Mouse (Mus musculus): Measurements from ENCODE around the gene Gpcpd1. TPM values are rescaled to one million over a fixed set of nuclear protein-coding genes. Genes with fewer than 3 reads are reported as not detected.

Gpcpd1 gene
- polyA plus RNA-seq (2015; fragmentation: Nextera tagmentation; extraction: Ambion mirVana): 25.4 and 28.8 TPM in 2 replicates

GRCm38 (mm10) chr2:132587240-132587779 lies at the start of gene Gpcpd1:
Gene Gpcpd1 (minus strand): TSS chr2:132587729.
- 89% methylated on average over 7 of the region's 7 CpGs for WGBS
- Histone ChIP-seq H3K4me3 (ENCODE audit: low read length) (no peak within 1 kb of the TSS), H3K4me1 (ENCODE audit: control insufficient read depth, insufficient read depth, low read length) (peaks cover 18% of the 10 kb centered on the region), H3K9me3 (replicated peaks; ENCODE audit: control insufficient read depth, low read length) (no peaks in the 10 kb centered on the region), H3K27ac (ENCODE audit: low read length) (no peak within 1 kb of the TSS), H3K9ac (ENCODE audit: low read length) (no peak within 1 kb of the TSS), H3K27me3 (ENCODE audit: control insufficient read depth, insufficient read depth, low read length) (no peaks in the 10 kb centered on the region), H3K4me2 (ENCODE audit: low read depth, low read length) (no peak within 1 kb of the TSS), H3K36me3 (ENCODE audit: control insufficient read depth, insufficient read depth) (no peaks in the 10 kb centered on the region)
- no peak for ATAC-seq (replicated peaks; ENCODE audit: extremely low read depth, insufficient read depth, low FRiP score)

DNA sequence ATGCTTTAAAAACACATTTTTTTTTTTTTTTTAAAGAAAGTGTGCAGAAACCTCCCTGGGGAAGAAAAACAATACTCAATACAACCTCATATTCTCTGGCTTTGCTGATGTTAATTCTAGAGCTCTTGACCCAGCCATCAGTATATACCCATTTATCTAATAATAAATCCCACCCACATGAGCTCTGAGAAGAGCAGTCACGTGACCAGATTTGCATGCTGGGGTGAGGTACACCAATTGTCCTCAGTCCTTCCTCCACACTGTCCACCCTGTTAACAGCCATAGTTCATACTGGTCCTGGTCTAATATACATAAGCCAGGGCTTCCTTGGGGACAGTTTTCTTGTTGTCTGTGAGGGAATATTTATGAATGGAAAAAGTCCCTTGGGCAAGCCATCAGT lies 49.0 kb upstream of the Gpcpd1 start:
- Histone ChIP-seq H3K4me1 (ENCODE audit: control insufficient read depth, insufficient read depth, low read length) (peaks cover 7% of the 10 kb centered on the region; the same call in 1 of the 2 replicates), H3K4me2 (ENCODE audit: low read depth, low read length) (no peak overlapping the region), H3K27me3 (ENCODE audit: control insufficient read depth, insufficient read depth, low read length) (no peaks in the 10 kb centered on the region), H3K9ac (ENCODE audit: low read length) (no peak overlapping the region), H3K36me3 (ENCODE audit: control insufficient read depth, insufficient read depth) (no peaks in the 10 kb centered on the region), H3K4me3 (ENCODE audit: low read length) (no peak overlapping the region), H3K27ac (ENCODE audit: low read length) (no peak overlapping the region), H3K9me3 (replicated peaks; ENCODE audit: control insufficient read depth, low read length) (no peaks in the 10 kb centered on the region)
- no peak for ATAC-seq (replicated peaks; ENCODE audit: extremely low read depth, insufficient read depth, low FRiP score)
- WGBS: 79% methylated on average over 1 of the region's 1 CpGs

DNA sequence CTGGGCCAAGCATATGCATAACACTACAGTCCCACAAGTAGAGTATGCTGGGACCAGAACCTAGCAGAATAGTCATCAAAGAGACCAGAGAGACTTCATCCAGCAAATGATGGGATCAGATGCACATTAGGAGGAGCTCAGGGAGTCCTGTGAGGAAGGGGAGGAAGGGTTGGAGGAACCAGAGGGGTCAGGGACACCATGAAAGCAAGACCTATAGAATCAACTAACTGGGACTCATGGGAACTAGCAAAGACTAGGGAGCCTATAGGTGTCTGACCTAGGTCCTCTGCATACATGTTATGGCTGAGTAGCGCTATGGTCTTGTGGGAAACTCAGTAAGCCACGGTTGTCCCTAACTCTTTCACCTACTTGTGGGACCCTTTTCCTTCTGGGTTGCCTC lies 41.1 kb upstream of the Gpcpd1 start:
- Histone ChIP-seq H3K9me3 (replicated peaks; ENCODE audit: control insufficient read depth, low read length) (no peaks in the 10 kb centered on the region), H3K4me1 (ENCODE audit: control insufficient read depth, insufficient read depth, low read length) (no peaks in the 10 kb centered on the region), H3K36me3 (ENCODE audit: control insufficient read depth, insufficient read depth) (no peaks in the 10 kb centered on the region), H3K4me2 (ENCODE audit: low read depth, low read length) (no peak overlapping the region), H3K4me3 (ENCODE audit: low read length) (no peak overlapping the region), H3K27ac (ENCODE audit: low read length) (no peak overlapping the region), H3K9ac (ENCODE audit: low read length) (no peak overlapping the region), H3K27me3 (ENCODE audit: control insufficient read depth, insufficient read depth, low read length) (no peaks in the 10 kb centered on the region)
- no peak for ATAC-seq (replicated peaks; ENCODE audit: extremely low read depth, insufficient read depth, low FRiP score)
- WGBS: 88% methylated on average over 2 of the region's 2 CpGs

DNA sequence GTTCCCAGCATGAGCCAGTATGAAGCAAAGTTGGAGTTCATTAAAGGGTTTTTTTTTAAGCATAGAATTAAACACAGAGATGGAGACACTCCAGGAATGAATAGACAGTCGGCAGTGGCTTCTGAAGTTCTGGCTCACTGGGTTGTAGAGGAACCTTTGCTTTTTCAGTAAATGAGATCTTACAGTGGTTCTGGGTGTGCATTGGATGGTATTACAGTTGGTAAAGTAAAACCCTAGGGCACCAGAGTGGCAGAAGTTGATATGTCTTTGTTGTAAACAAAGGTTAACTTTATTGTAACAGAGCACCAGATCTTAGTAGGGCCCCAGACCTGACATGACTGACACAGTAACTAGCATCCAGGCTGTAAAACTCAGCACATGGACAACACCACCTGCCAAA lies 35.6 kb upstream of the Gpcpd1 start:
- no peaks in the 10 kb centered on the region for H3K4me1 ChIP-seq (ENCODE audit: control insufficient read depth, insufficient read depth, low read length)
- H3K9ac ChIP-seq (ENCODE audit: low read length): no peak overlapping the region
- WGBS: 76% methylated on average over 1 of the region's 1 CpGs
- no peak overlapping the region for H3K4me3 ChIP-seq (ENCODE audit: low read length)
- no peaks in the 10 kb centered on the region for H3K36me3 ChIP-seq (ENCODE audit: control insufficient read depth, insufficient read depth)
- H3K27ac ChIP-seq (ENCODE audit: low read length): no peak overlapping the region
- no peak for ATAC-seq (replicated peaks; ENCODE audit: extremely low read depth, insufficient read depth, low FRiP score)
- no peak overlapping the region for H3K4me2 ChIP-seq (ENCODE audit: low read depth, low read length)
- no peaks in the 10 kb centered on the region for H3K9me3 ChIP-seq (replicated peaks; ENCODE audit: control insufficient read depth, low read length)
- no peaks in the 10 kb centered on the region for H3K27me3 ChIP-seq (ENCODE audit: control insufficient read depth, insufficient read depth, low read length)

DNA sequence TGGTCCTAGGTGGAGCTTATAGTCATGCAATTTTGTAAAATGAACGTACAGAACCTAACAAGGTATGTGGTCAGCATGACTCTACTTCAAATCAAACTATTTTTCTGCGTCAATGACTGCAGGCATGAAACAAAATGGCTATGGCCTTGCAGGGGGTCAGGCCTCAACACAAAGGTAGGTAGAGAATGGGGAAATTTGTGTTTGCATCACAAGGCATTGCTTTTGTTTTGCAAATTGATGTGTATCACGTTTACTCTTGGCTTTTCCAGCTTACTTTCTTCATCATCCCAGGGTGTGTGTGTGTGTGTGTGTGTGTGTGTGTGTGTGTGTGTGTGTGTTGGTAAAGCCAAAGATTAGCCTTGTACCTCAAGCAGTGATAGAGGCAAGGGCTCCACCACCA lies 30.2 kb upstream of the Gpcpd1 start:
- Histone ChIP-seq H3K9me3 (replicated peaks; ENCODE audit: control insufficient read depth, low read length) (no peaks in the 10 kb centered on the region), H3K4me3 (ENCODE audit: low read length) (no peak overlapping the region), H3K36me3 (ENCODE audit: control insufficient read depth, insufficient read depth) (no peaks in the 10 kb centered on the region), H3K4me2 (ENCODE audit: low read depth, low read length) (no peak overlapping the region), H3K4me1 (ENCODE audit: control insufficient read depth, insufficient read depth, low read length) (no peaks in the 10 kb centered on the region), H3K9ac (ENCODE audit: low read length) (no peak overlapping the region), H3K27ac (ENCODE audit: low read length) (no peak overlapping the region), H3K27me3 (ENCODE audit: control insufficient read depth, insufficient read depth, low read length) (no peaks in the 10 kb centered on the region)
- ATAC-seq (replicated peaks; ENCODE audit: extremely low read depth, insufficient read depth, low FRiP score): no peak
- WGBS: 66% methylated on average over 3 of the region's 3 CpGs

DNA sequence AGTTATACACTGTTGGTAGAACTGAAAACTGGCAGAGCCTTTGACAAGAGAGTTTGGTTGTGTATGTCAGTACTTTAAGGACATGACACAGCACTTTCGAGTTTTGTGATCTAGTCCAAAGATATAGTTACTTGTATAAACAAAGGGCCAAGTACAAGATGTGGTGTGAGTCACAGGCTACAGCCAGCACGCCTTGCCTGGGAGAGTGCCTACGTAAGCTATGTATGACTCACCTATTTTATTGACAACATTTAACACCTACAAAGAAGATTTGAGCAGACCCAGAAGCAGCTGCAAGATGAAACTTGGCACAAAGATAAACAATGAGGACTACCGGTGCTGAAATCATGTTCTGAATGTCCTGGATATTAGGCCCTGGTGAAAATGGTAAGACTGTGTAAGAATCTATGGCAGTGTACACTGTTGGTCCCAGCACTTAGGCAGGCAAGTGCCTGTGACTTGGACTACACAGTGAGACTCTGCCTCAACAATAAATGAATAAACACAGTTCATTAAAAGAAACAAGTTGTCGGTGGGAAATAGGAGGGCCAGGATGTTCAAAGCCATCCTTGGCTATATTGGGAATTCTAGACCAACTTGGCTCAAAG lies 26.2 kb upstream of the Gpcpd1 start:
- WGBS: 49% methylated on average over 5 of the region's 5 CpGs
- Histone ChIP-seq H3K27me3 (ENCODE audit: control insufficient read depth, insufficient read depth, low read length) (no peaks in the 10 kb centered on the region), H3K4me3 (ENCODE audit: low read length) (no peak overlapping the region), H3K9me3 (replicated peaks; ENCODE audit: control insufficient read depth, low read length) (0 out of 2 replicates have a peak, but pooled peaks cover 2% of the 10 kb centered on the region), H3K27ac (ENCODE audit: low read length) (no peak overlapping the region), H3K9ac (ENCODE audit: low read length) (no peak overlapping the region), H3K4me2 (ENCODE audit: low read depth, low read length) (no peak overlapping the region), H3K4me1 (ENCODE audit: control insufficient read depth, insufficient read depth, low read length) (no peaks in the 10 kb centered on the region), H3K36me3 (ENCODE audit: control insufficient read depth, insufficient read depth) (no peaks in the 10 kb centered on the region)
- no peak for ATAC-seq (replicated peaks; ENCODE audit: extremely low read depth, insufficient read depth, low FRiP score)

GRCm38 (mm10) chr2:132611551-132612233 lies 24.2 kb upstream of the Gpcpd1 start:
- no peak for ATAC-seq (replicated peaks; ENCODE audit: extremely low read depth, insufficient read depth, low FRiP score)
- Histone ChIP-seq H3K9ac (ENCODE audit: low read length) (no peak overlapping the region), H3K27ac (ENCODE audit: low read length) (no peak overlapping the region), H3K36me3 (ENCODE audit: control insufficient read depth, insufficient read depth) (no peaks in the 10 kb centered on the region), H3K9me3 (replicated peaks; ENCODE audit: control insufficient read depth, low read length) (0 out of 2 replicates have a peak, but pooled peaks cover 2% of the 10 kb centered on the region), H3K4me3 (ENCODE audit: low read length) (no peak overlapping the region), H3K4me2 (ENCODE audit: low read depth, low read length) (no peak overlapping the region), H3K27me3 (ENCODE audit: control insufficient read depth, insufficient read depth, low read length) (no peaks in the 10 kb centered on the region), H3K4me1 (ENCODE audit: control insufficient read depth, insufficient read depth, low read length) (peaks cover 12% of the 10 kb centered on the region)
- WGBS: 85% methylated on average over 4 of the region's 4 CpGs

- Histone ChIP-seq H3K4me3 (ENCODE audit: low read length) (no peak overlapping the region), H3K9ac (ENCODE audit: low read length) (peak overlapping the region; percentile 43), H3K4me1 (ENCODE audit: control insufficient read depth, insufficient read depth, low read length) (peaks cover 12% of the 10 kb centered on the region), H3K9me3 (replicated peaks; ENCODE audit: control insufficient read depth, low read length) (0 out of 2 replicates have a peak, but pooled peaks cover 2% of the 10 kb centered on the region), H3K36me3 (ENCODE audit: control insufficient read depth, insufficient read depth) (no peaks in the 10 kb centered on the region), H3K27ac (ENCODE audit: low read length) (peak overlapping the region; percentile 53), H3K27me3 (ENCODE audit: control insufficient read depth, insufficient read depth, low read length) (no peaks in the 10 kb centered on the region), H3K4me2 (ENCODE audit: low read depth, low read length) (peak overlapping the region; percentile 34; the same call in 1 of the 2 replicates)
- ATAC-seq (replicated peaks; ENCODE audit: extremely low read depth, insufficient read depth, low FRiP score): peak; percentile 61
- WGBS: 31% methylated on average over 10 of the region's 10 CpGs
Measured at GRCm38 (mm10) chr2:132607141-132608093, 19.9 kb upstream of the Gpcpd1 start.

All from heart, embryonic 16.5 days (tissue).